Mouse (Mus musculus): Measurements from ENCODE around the gene Ccna2.

Gene Ccna2

GRCm38 (mm10) chr3:36533201-36533672 is 38.7 kb downstream of the Ccna2 start:
- no peak for DNase-seq (ENCODE audit: low spot score in 2 of 2)

- DNase-seq (ENCODE audit: low spot score in 2 of 2) = no peak
These were observed 39.2 kb downstream of the Ccna2 start for GRCm38 (mm10) chr3:36532738-36533137.

- DNase-seq (ENCODE audit: low spot score in 2 of 2) = no peak
These were observed 39.9 kb downstream of the Ccna2 start for GRCm38 (mm10) chr3:36531979-36532542.

- DNase-seq (ENCODE audit: low spot score in 2 of 2) = no peak
These were observed 40.7 kb downstream of the Ccna2 start for GRCm38 (mm10) chr3:36531242-36531641.

- no peak for DNase-seq (ENCODE audit: low spot score in 2 of 2)
These were observed 41.2 kb downstream of the Ccna2 start for GRCm38 (mm10) chr3:36530781-36531180.

GRCm38 (mm10) chr3:36530345-36530744 is 41.6 kb downstream of the Ccna2 start:
- no peak for DNase-seq (ENCODE audit: low spot score in 2 of 2)

- DNase-seq (ENCODE audit: low spot score in 2 of 2) = no peak
These were observed 47.5 kb downstream of the Ccna2 start for GRCm38 (mm10) chr3:36524466-36524865.

GRCm38 (mm10) chr3:36522137-36522536 is 49.8 kb downstream of the Ccna2 start:
- no peak for DNase-seq (ENCODE audit: low spot score in 2 of 2)

GRCm38 (mm10) chr3:36521073-36522060 is 50.6 kb downstream of the Ccna2 start, which contains the start of gene Gm11549:
Gene Gm11549, minus strand, starts transcription at chr3:36521813.
- DNase-seq (ENCODE audit: low spot score in 2 of 2) = no peak

- DNase-seq (ENCODE audit: low spot score in 2 of 2) = no peak
These were observed 55.8 kb downstream of the Ccna2 start for GRCm38 (mm10) chr3:36516196-36516595.

Measured in spleen, postnatal 36 days (tissue).